Mouse (Mus musculus) adrenal gland, adult 8-10 months (tissue): ENCODE measurements at regions not wholly inside any gene's neighbourhood (a gene's known extent, or its start where the extent isn't known, plus 50 kb on each side); places are given as distances from the start of the nearest gene placed in this dataset.

ENCODE experiments used
- DNase-seq: peaks from one replicate; pipeline ENCODE4 v3.0.0; 2022

- DNase-seq = peak; percentile 42
Measured at GRCm38 (mm10) chr6:121560852-121561251, 74.3 kb upstream of the A2m start.

- no peak for DNase-seq
Measured at GRCm38 (mm10) chr6:121560393-121560793, 74.8 kb upstream of the A2m start.

DNA sequence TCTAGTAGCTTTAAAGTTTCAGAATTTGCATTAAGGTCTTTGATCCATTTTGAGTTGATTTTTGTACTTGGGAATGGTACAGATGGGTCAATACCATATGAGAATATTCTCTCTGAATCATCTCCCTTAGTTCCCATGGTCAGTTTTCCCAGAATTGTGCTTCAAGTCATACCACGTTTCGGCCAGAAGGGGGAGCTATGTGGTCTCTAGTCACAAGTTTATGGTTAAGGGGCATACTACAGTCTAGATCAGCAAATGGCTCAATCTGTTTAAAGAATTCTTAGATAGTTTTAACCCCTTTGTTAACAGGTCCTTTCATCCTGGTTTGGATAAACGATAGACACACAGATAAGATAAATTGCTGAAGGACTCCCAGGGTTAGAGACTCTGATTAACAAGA, 78.7 kb upstream of the A2m start:
- DNase-seq = peak; percentile 18

DNA sequence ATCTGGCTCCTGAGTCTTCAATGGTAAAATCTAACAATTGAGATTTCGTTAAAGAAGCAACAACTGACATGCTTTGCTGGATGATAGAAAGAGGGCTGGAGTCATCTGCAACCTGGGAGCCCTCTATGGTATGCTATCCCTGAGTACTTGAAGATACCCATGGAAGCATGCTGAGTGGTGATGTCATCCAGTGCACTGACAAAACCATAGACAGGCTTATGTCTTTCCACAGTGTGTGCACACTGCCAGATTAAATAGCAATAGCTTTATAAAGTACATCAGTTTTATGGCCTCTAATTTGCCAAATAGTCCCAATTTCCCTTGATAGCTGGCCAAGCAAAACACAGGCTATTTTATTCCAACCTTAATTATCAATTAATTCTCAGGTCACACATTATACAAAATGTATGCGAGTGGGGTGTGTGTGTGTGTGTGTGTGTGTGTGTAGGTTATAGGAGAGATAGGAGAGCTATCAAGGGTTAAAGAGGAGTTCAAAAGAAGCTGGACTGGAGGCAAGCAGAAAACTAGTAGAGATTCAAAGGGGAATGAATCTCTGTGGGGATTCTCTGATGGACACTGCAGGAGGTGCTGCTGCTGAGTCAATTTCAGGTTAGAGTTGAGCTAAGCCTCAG, 80.1 kb upstream of the Iqsec3 start:
- no peak for DNase-seq

DNA sequence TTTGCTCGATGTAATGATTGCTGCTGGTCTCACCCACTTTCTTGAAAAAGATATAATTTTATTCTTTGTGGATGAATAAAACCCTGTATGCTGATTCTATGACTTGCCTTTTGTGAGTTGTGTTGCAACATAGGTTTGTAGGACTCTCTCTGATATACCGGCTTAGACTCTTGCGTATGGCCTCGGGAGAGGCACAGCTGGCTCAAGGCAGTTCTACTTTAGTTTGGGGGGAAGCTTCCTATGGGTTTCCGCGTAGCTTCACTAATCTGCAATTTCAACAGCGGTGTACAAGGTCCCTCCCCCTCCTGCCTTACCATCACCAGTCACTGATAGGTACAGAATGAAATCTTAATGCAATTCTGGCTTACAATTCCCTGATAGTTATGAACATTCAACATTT, 60.0 kb upstream of the Iqsec3 start:
- DNase-seq = no peak

GRCm38 (mm10) chr6:121532926-121533325, 59.4 kb upstream of the Iqsec3 start:
- peak; percentile 26 for DNase-seq

DNA sequence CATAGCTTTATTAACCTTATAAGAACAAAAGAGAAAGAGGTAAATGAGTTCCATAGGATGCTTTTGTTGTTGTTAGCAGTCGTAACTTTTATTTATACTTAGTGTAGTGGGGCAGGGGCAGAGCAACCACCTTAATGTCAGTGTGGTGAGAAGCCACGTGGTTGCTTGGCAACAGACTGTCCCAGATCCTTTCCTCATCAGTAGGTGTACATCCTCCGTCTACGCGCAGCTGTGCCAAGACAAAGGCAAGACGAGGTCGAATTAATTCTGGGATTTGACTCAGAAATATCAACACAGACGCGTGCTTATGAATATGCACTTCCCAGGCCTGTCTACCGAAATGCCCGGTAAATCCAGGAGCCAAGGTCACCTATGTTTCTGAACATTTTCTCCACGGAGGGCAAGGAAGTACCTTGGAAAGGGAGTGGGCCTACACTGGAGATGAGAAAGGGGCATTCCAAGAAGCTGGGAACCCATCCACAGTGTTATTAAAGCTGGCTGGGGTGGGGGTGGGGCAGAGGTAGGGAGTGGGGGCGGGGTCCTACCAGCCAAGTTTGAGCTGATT, 58.4 kb upstream of the Iqsec3 start:
- DNase-seq = no peak

DNA sequence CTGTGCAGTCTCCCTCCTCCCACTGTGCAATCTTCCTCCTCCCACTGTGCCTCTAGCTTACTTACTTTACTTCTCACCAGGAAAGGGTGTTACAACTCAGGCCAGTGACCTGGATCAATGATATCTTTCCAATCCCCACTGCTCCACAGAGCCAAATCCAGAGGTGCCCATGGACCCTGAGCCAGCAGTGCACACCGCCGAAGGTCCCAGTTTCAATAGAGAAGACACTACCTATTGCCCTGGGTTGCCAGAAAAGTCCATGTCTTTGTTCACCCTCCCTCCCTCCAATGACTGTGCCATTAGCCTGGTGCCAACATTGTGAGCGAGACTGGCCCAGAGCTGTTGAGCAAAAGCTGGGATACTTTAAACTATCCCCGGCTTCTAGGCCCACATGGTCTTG, 53.8 kb upstream of the Iqsec3 start:
- no peak for DNase-seq

DNA sequence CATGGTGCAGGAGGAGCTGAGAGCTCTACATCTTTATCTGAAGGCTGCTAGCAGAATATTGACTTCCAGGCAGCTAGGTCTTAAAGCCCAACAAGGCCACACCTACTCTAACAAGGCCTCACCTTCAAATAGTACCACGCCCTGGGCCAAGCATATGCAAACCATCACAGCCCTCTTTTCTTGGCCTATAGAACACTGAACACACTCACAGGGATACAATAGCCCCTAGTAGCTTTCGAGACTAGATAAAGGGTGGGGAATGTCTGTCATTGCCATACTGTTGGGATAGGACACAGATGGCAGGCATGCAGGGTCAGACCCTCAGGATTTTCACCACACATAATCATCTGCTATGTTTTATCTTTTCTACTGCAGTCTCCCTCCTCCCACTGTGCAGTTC, 52.6 kb upstream of the Iqsec3 start:
- DNase-seq = no peak

- no peak for DNase-seq
Measured at GRCm38 (mm10) chr6:121524613-121524970, 51.1 kb upstream of the Iqsec3 start.

DNA sequence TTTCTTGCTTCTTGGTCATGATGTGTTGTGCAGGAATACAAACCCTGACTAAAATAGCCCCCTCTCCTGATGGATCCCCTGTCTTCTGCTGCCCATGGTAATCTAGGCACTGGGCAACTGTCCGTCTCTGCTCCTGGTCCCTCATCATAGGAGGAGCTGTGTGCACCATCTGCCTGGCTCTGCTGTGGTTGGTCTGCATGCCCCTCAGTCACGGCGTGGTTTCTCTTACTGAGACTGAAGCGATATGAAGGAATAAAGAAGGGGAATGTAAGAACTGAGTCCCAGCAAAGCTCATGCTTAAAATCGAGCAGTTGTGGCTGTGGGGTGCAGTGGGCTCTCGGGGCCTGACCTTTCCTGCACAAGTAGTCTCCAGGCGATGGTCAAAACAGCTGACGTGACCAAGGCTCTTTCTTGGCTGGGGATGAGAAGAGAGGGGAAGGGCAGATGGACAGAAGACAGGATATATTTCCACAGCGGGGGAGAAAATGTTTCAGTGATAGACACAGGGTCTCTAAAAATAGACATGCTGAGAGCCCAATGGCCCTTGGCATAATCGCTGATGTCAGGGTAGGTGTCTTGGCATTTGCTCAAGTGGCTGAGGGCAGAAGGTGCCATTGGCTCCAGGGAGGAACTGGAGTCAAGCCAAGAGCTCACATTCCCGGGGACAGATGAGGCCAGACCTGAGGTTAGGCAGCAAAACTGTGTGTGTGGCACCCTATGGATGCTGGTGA, 50.6 kb upstream of the Iqsec3 start:
- peak; percentile 9 for DNase-seq
